8 mouse cellular contexts compared by ENCODE assay signal in genomic region chr15:99126816-99127365, GRCm38 (mm10). TPM values are rescaled to one million over a fixed set of nuclear protein-coding genes. Genes with fewer than 3 reads are reported as not detected.
DNase-seq lines count a peak whose midpoint lies in the region; ATAC-seq and TF ChIP-seq lines count a peak whose summit lies in the region.

No protein-coding gene starts in this region.

- no peak for DNase-seq in left cerebral cortex, adult 2 months (ENCODE audit: extremely low spot score in 1 of 2, low spot score in 2 of 2)
- DNase-seq in left cerebral cortex, adult 8-10 months (ENCODE audit: low spot score in 2 of 2): no peak
- peak; percentile 47 for DNase-seq in NIH3T3 (ENCODE audit: low read depth)
- DNase-seq in right cerebral cortex, postnatal 36 days (ENCODE audit: low spot score in 2 of 2): no peak
- no peak for DNase-seq in cerebellum, adult 11-12 months
- DNase-seq in cerebellum, postnatal 14 days: no peak

- peaks cover 39% of the 10 kb centered on the region for H3K4me1 ChIP-seq in forebrain, embryonic 13.5 days
- H3K4me1 ChIP-seq in liver, embryonic 12.5 days: peaks cover 52% of the 10 kb centered on the region

- peak; percentile 46 for ATAC-seq in forebrain, embryonic 13.5 days
- ATAC-seq in liver, embryonic 12.5 days: 0 out of 2 replicates have a peak, but pooled peaks have one; percentile 45

- under 1% methylated on average over 35 of the region's 35 CpGs for WGBS in forebrain, embryonic 13.5 days
- WGBS in liver, embryonic 12.5 days (ENCODE audit: insufficient replicate concordance): under 1% methylated on average over 35 of the region's 35 CpGs

- H3K36me3 ChIP-seq in forebrain, embryonic 13.5 days (ENCODE audit: poor library complexity, severe bottlenecking): peaks cover 4% of the 10 kb centered on the region; the same call in 1 of the 2 replicates
- no peaks in the 10 kb centered on the region for H3K36me3 ChIP-seq in liver, embryonic 12.5 days

- no peaks in the 10 kb centered on the region for H3K9me3 ChIP-seq in forebrain, embryonic 13.5 days (replicated peaks)
- no peaks in the 10 kb centered on the region for H3K9me3 ChIP-seq in liver, embryonic 12.5 days (replicated peaks)

- intact Hi-C loops in left cerebral cortex, adult 2 months (cut with DNase I): loop anchor here (5.0 kb wide), 1 partner anchor 65 kb away; no protein-coding TSS in a partner anchor

- H3K4me3 ChIP-seq in left cerebral cortex, adult 2 months: peak overlapping the region; percentile 65
- peak overlapping the region; percentile 82 for H3K4me3 ChIP-seq in forebrain, embryonic 13.5 days
- peak overlapping the region; percentile 80 for H3K4me3 ChIP-seq in liver, embryonic 12.5 days

- no peaks in the 10 kb centered on the region for H3K27me3 ChIP-seq in forebrain, embryonic 13.5 days
- H3K27me3 ChIP-seq in liver, embryonic 12.5 days (replicated peaks): peaks cover 5% of the 10 kb centered on the region; the same call in 1 of the 2 replicates

- peak overlapping the region; percentile 86 for H3K27ac ChIP-seq in left cerebral cortex, adult 2 months
- peak overlapping the region; percentile 96 for H3K27ac ChIP-seq in forebrain, embryonic 13.5 days
- H3K27ac ChIP-seq in liver, embryonic 12.5 days: peak overlapping the region; percentile 79

- no peak for TF ChIP-seq CTCF in left cerebral cortex, adult 2 months (IDR thresholded peaks at IDR 0.05)

- H3K4me2 ChIP-seq in forebrain, embryonic 13.5 days: peak overlapping the region; percentile 76
- peak overlapping the region; percentile 87 for H3K4me2 ChIP-seq in liver, embryonic 12.5 days

- H3K9ac ChIP-seq in forebrain, embryonic 13.5 days: peak overlapping the region; percentile 89
- peak overlapping the region; percentile 82 for H3K9ac ChIP-seq in liver, embryonic 12.5 days

RNA-seq across cellular contexts. Expression of gene Spats2, which starts 1.2 kb away (rescaled TPM):
- total RNA-seq in left cerebral cortex, adult 2 months (2021): 10 to 100 TPM; 34.8 to 35.6 TPM
- total RNA-seq in left cerebral cortex, adult 8-10 months (2022): 10 to 100 TPM; 29.7 to 34.1 (median 33.2) TPM
- polyA plus RNA-seq in forebrain, embryonic 13.5 days (2015; fragmentation: Nextera tagmentation; extraction: Ambion mirVana): 44.6 and 46.2 TPM in 2 replicates
- polyA plus RNA-seq in liver, embryonic 12.5 days (2016; fragmentation: Nextera tagmentation; extraction: Ambion mirVana): 23.6 and 23.8 TPM in 2 replicates

RNA-seq across cellular contexts. Expression of gene Dnajc22, which starts 33.9 kb away (rescaled TPM):
- total RNA-seq in left cerebral cortex, adult 2 months (2021): under 1 TPM in 1 of 2 experiments, not detected in 1; 0.21 TPM
- total RNA-seq in left cerebral cortex, adult 8-10 months (2022): under 1 TPM in 3 of 4 experiments, not detected in 1; 0.30 to 0.56 (median 0.34) TPM
- polyA plus RNA-seq in forebrain, embryonic 13.5 days (2015; fragmentation: Nextera tagmentation; extraction: Ambion mirVana): 0.25 and 0.84 TPM in 2 replicates
- 14.4 and 16.9 TPM in 2 replicates for polyA plus RNA-seq in liver, embryonic 12.5 days (2016; fragmentation: Nextera tagmentation; extraction: Ambion mirVana)

RNA-seq across cellular contexts. Expression of gene C1ql4, which starts 39.3 kb away (rescaled TPM):
- not detected for total RNA-seq in left cerebral cortex, adult 2 months (2021)
- total RNA-seq in left cerebral cortex, adult 8-10 months (2022): not detected
- polyA plus RNA-seq in forebrain, embryonic 13.5 days (2015; fragmentation: Nextera tagmentation; extraction: Ambion mirVana): 0.39 TPM in 1 of 2 replicates, not detected in the other
- 0.13 TPM in 1 of 2 replicates, not detected in the other for polyA plus RNA-seq in liver, embryonic 12.5 days (2016; fragmentation: Nextera tagmentation; extraction: Ambion mirVana)

RNA-seq across cellular contexts. Expression of gene Troap, which starts 52.5 kb away (rescaled TPM):
- total RNA-seq in left cerebral cortex, adult 2 months (2021): under 1 TPM in 1 of 2 experiments, not detected in 1; 0.72 TPM
- under 1 TPM in 2 of 4 experiments, not detected in 2; 0.74 to 0.95 TPM for total RNA-seq in left cerebral cortex, adult 8-10 months (2022)
- polyA plus RNA-seq in forebrain, embryonic 13.5 days (2015; fragmentation: Nextera tagmentation; extraction: Ambion mirVana): 37.8 and 38.6 TPM in 2 replicates
- 22.1 and 23.6 TPM in 2 replicates for polyA plus RNA-seq in liver, embryonic 12.5 days (2016; fragmentation: Nextera tagmentation; extraction: Ambion mirVana)
